Mouse (Mus musculus): ENCODE measurements around the gene Polr2i. TPM values are rescaled to one million over a fixed set of nuclear protein-coding genes. Genes with fewer than 3 reads are reported as not detected.

Polr2i gene
- polyA plus RNA-seq, 1 experiment = 174 TPM

DNA sequence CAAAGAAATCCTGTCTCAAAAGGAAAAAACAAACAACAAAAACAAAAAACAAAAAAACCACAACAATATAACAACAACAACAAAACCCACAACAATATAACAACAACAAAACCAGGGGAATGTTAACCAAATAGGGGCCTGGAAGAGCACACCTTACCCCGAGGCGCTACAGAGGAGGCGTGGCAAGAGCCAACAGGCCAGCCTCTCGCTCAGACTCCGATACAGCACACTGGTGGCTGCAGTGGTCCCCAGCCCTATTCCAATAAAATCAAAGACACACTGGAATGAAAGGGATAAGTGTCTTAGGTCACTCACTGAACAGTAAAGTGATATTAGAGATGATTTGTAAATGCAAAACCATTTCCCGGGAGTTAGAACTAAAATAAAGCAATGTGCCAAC, 47.8 kb downstream of the Polr2i start:
- Histone ChIP-seq H3ac (ENCODE audit: control insufficient read depth, insufficient read length) (no peak overlapping the region), H3K79me2 (ENCODE audit: control insufficient read depth, insufficient read depth) (no peaks in the 10 kb centered on the region), H3K4me2 (ENCODE audit: low read depth) (peak overlapping the region; percentile 91)

GRCm38 (mm10) chr7:30279951-30280669, 48.4 kb downstream of the Polr2i start, which contains the start of the genes Thap8 and Wdr62:
Gene Thap8 (plus strand): TSS chr7:30280094.
Gene Wdr62 (minus strand): TSS chr7:30280419.
- Histone ChIP-seq H3K4me3 (peak within 1 kb of the TSS; percentile 36), H3K4me2 (ENCODE audit: low read depth) (peak within 1 kb of the TSS; percentile 91), H3ac (ENCODE audit: control insufficient read depth, insufficient read length) (peak within 1 kb of the TSS; percentile 2), H3K36me3 (ENCODE audit: control insufficient read depth, insufficient read depth) (no peaks in the 10 kb centered on the region), H3K27me3 (ENCODE audit: control insufficient read depth, insufficient read depth, insufficient read length) (no peaks in the 10 kb centered on the region), H3K79me2 (ENCODE audit: control insufficient read depth, insufficient read depth) (no peaks in the 10 kb centered on the region)
- TF ChIP-seq E2F4 (IDR thresholded peaks at IDR 0.05; ENCODE audit: insufficient read depth) (peak; percentile 91), REST (IDR thresholded peaks at IDR 0.05; ENCODE audit: insufficient read depth, insufficient read length) (no peak), POLR2AphosphoS2 (IDR thresholded peaks at IDR 0.05; ENCODE audit: insufficient read length, low read depth) (peak; percentile 29), CEBPB (IDR thresholded peaks at IDR 0.05; ENCODE audit: insufficient read depth, poor library complexity, severe bottlenecking) (no peak), MYOG (IDR thresholded peaks at IDR 0.05; ENCODE audit: control insufficient read depth in 1 of 3, insufficient read depth in 1 of 3, insufficient read length in 2 of 3, low read depth in 2 of 3) (peak in 1 of 3 experiments; percentile 1), POLR2A (IDR thresholded peaks at IDR 0.05; ENCODE audit: insufficient read length, low read depth) (peak; percentile 51), MYOD1 (IDR thresholded peaks at IDR 0.05; ENCODE audit: control insufficient read depth in 1 of 3, insufficient read length in 2 of 3, low read depth in 2 of 3) (no peak)

More for the DNA sequence above, 47.8 kb downstream of the Polr2i start:
- H3K4me3 ChIP-seq = peak overlapping the region; percentile 36
- no peaks in the 10 kb centered on the region for H3K36me3 ChIP-seq (ENCODE audit: control insufficient read depth, insufficient read depth)
- H3K27me3 ChIP-seq (ENCODE audit: control insufficient read depth, insufficient read depth, insufficient read length) = no peaks in the 10 kb centered on the region
- TF ChIP-seq E2F4 (IDR thresholded peaks at IDR 0.05; ENCODE audit: insufficient read depth) = no peak
- no peak for TF ChIP-seq MYOD1 (IDR thresholded peaks at IDR 0.05; ENCODE audit: control insufficient read depth in 1 of 3, insufficient read length in 2 of 3, low read depth in 2 of 3)
- no peak for TF ChIP-seq MYOG (IDR thresholded peaks at IDR 0.05; ENCODE audit: control insufficient read depth in 1 of 3, insufficient read depth in 1 of 3, insufficient read length in 2 of 3, low read depth in 2 of 3)
- no peak for TF ChIP-seq POLR2AphosphoS2 (IDR thresholded peaks at IDR 0.05; ENCODE audit: insufficient read length, low read depth)
- TF ChIP-seq TCF3 (IDR thresholded peaks at IDR 0.05; ENCODE audit: insufficient read length, low read depth) = no peak
- no peak for TF ChIP-seq REST (IDR thresholded peaks at IDR 0.05; ENCODE audit: insufficient read depth, insufficient read length)
- no peak for TF ChIP-seq USF1 (IDR thresholded peaks at IDR 0.05; ENCODE audit: low read depth)
- TF ChIP-seq TCF12 (IDR thresholded peaks at IDR 0.05; ENCODE audit: insufficient read depth, poor library complexity, severe bottlenecking) = no peak
- no peak for TF ChIP-seq CEBPB (IDR thresholded peaks at IDR 0.05; ENCODE audit: insufficient read depth, poor library complexity, severe bottlenecking)
- TF ChIP-seq SRF (IDR thresholded peaks at IDR 0.05; ENCODE audit: control insufficient read depth, insufficient read length, low read depth) = no peak
- TF ChIP-seq POLR2A (IDR thresholded peaks at IDR 0.05; ENCODE audit: insufficient read length, low read depth) = no peak
- no peak for TF ChIP-seq MAX (IDR thresholded peaks at IDR 0.05; ENCODE audit: low read depth)

GRCm38 (mm10) chr7:30280670-30281138, 49.0 kb downstream of the Polr2i start:
- no peaks in the 10 kb centered on the region for H3K27me3 ChIP-seq (ENCODE audit: control insufficient read depth, insufficient read depth, insufficient read length)
- peak overlapping the region; percentile 36 for H3K4me3 ChIP-seq
- H3K36me3 ChIP-seq (ENCODE audit: control insufficient read depth, insufficient read depth) = no peaks in the 10 kb centered on the region
- H3K4me2 ChIP-seq (ENCODE audit: low read depth) = peak overlapping the region; percentile 91
- H3ac ChIP-seq (ENCODE audit: control insufficient read depth, insufficient read length) = peak overlapping the region; percentile 2
- TF ChIP-seq CEBPB (IDR thresholded peaks at IDR 0.05; ENCODE audit: insufficient read depth, poor library complexity, severe bottlenecking) (no peak), POLR2AphosphoS2 (IDR thresholded peaks at IDR 0.05; ENCODE audit: insufficient read length, low read depth) (peak; percentile 17), MYOG (IDR thresholded peaks at IDR 0.05; ENCODE audit: control insufficient read depth in 1 of 3, insufficient read depth in 1 of 3, insufficient read length in 2 of 3, low read depth in 2 of 3) (peak in 1 of 3 experiments; percentile 75), MAX (IDR thresholded peaks at IDR 0.05; ENCODE audit: low read depth) (no peak), SRF (IDR thresholded peaks at IDR 0.05; ENCODE audit: control insufficient read depth, insufficient read length, low read depth) (no peak), E2F4 (IDR thresholded peaks at IDR 0.05; ENCODE audit: insufficient read depth) (no peak), REST (IDR thresholded peaks at IDR 0.05; ENCODE audit: insufficient read depth, insufficient read length) (no peak), MYOD1 (IDR thresholded peaks at IDR 0.05; ENCODE audit: control insufficient read depth in 1 of 3, insufficient read length in 2 of 3, low read depth in 2 of 3) (peak in 1 of 3 experiments; percentile 48), TCF3 (IDR thresholded peaks at IDR 0.05; ENCODE audit: insufficient read length, low read depth) (no peak), TCF12 (IDR thresholded peaks at IDR 0.05; ENCODE audit: insufficient read depth, poor library complexity, severe bottlenecking) (no peak), USF1 (IDR thresholded peaks at IDR 0.05; ENCODE audit: low read depth) (peak; percentile 99), POLR2A (IDR thresholded peaks at IDR 0.05; ENCODE audit: insufficient read length, low read depth) (peak; percentile 57)
- H3K79me2 ChIP-seq (ENCODE audit: control insufficient read depth, insufficient read depth) = no peaks in the 10 kb centered on the region

DNA sequence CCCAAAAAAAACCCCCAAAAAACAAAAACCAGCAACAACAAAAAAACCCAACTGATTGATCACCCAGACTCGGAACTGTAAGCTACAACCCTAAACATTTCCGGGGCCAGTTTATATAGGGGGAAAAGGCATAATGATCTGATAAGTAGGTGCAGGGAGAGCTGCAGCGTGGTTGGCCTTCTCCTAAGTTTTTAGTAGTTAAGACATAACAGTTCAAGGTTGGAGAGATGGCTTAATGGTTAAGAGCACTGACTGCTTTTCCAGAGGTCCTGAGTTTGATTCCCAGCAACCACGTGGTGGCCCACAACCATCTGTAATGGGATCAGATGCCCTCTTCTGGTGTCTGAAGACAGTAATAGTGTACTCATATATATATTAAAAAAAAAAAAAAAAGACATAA, 49.8 kb downstream of the Polr2i start:
- no peak for TF ChIP-seq MAX (IDR thresholded peaks at IDR 0.05; ENCODE audit: low read depth)
- TF ChIP-seq REST (IDR thresholded peaks at IDR 0.05; ENCODE audit: insufficient read depth, insufficient read length) = no peak
- TF ChIP-seq MYOG (IDR thresholded peaks at IDR 0.05; ENCODE audit: control insufficient read depth in 1 of 3, insufficient read depth in 1 of 3, insufficient read length in 2 of 3, low read depth in 2 of 3) = no peak
- no peak for TF ChIP-seq MYOD1 (IDR thresholded peaks at IDR 0.05; ENCODE audit: control insufficient read depth in 1 of 3, insufficient read length in 2 of 3, low read depth in 2 of 3)
- no peak for TF ChIP-seq CEBPB (IDR thresholded peaks at IDR 0.05; ENCODE audit: insufficient read depth, poor library complexity, severe bottlenecking)
- no peak for TF ChIP-seq USF1 (IDR thresholded peaks at IDR 0.05; ENCODE audit: low read depth)
- TF ChIP-seq TCF3 (IDR thresholded peaks at IDR 0.05; ENCODE audit: insufficient read length, low read depth) = no peak
- no peak for TF ChIP-seq POLR2AphosphoS2 (IDR thresholded peaks at IDR 0.05; ENCODE audit: insufficient read length, low read depth)
- TF ChIP-seq E2F4 (IDR thresholded peaks at IDR 0.05; ENCODE audit: insufficient read depth) = no peak
- TF ChIP-seq SRF (IDR thresholded peaks at IDR 0.05; ENCODE audit: control insufficient read depth, insufficient read length, low read depth) = no peak
- no peak for TF ChIP-seq POLR2A (IDR thresholded peaks at IDR 0.05; ENCODE audit: insufficient read length, low read depth)
- no peak for TF ChIP-seq TCF12 (IDR thresholded peaks at IDR 0.05; ENCODE audit: insufficient read depth, poor library complexity, severe bottlenecking)
- Histone ChIP-seq H3K27me3 (ENCODE audit: control insufficient read depth, insufficient read depth, insufficient read length) (no peaks in the 10 kb centered on the region), H3K79me2 (ENCODE audit: control insufficient read depth, insufficient read depth) (no peaks in the 10 kb centered on the region), H3ac (ENCODE audit: control insufficient read depth, insufficient read length) (no peak overlapping the region), H3K4me2 (ENCODE audit: low read depth) (peak overlapping the region; percentile 91), H3K4me3 (peak overlapping the region; percentile 36), H3K36me3 (ENCODE audit: control insufficient read depth, insufficient read depth) (no peaks in the 10 kb centered on the region)

Measured in myocyte (in vitro differentiated cells).